ENCODE assay signal across 12 mouse cellular contexts in genomic region chr2:180530130-180530529, GRCm38 (mm10). TPM values are rescaled to one million over a fixed set of nuclear protein-coding genes. Genes with fewer than 3 reads are reported as not detected.
A peak's percentile ranks its signal among the peaks of the same experiment; 100 is the strongest.
DNase-seq lines count a peak whose midpoint lies in the region; ATAC-seq lines count a peak whose summit lies in the region.
"Had no signal": no experiment of that assay in that cellular context is flagged by ENCODE, and none has a peak within 500 bp of the region (broad histone marks: within the 10 kb centered on the region; RNA-seq: fewer than 3 reads in every experiment).

No protein-coding gene starts in this region.

- H3K4me1 ChIP-seq in limb, embryonic 15.5 days = peaks cover 17% of the 10 kb centered on the region; the same call in 1 of the 2 replicates
- H3K4me1 ChIP-seq in limb, embryonic 10.5 days = peaks cover 17% of the 10 kb centered on the region
- H3K4me1 ChIP-seq in forebrain, embryonic 16.5 days (replicated peaks; ENCODE audit: control insufficient read depth, insufficient read depth, low read length) = peaks cover 34% of the 10 kb centered on the region

- peak; percentile 86 to 89 for DNase-seq in cerebellum, postnatal 10 days
- no peak for DNase-seq in limb, embryonic 10.5 days (ENCODE audit: low spot score)
- DNase-seq in MN1 (ENCODE audit: low spot score) = peak; percentile 42
- DNase-seq in gastrocnemius, postnatal 36 days = no peak
- no peak for DNase-seq in urinary bladder, adult 2 months (ENCODE audit: low spot score)
- DNase-seq: liver, postnatal 0 days had no signal

- H3K9ac ChIP-seq in limb, embryonic 15.5 days = no peak overlapping the region
- H3K9ac ChIP-seq in forebrain, embryonic 16.5 days (replicated peaks; ENCODE audit: low read depth, low read length) = no peak overlapping the region
- H3K9ac ChIP-seq: embryonic facial prominence, embryonic 15.5 days; liver, postnatal 0 days; stomach, embryonic 15.5 days had no signal

- no peak overlapping the region for H3K4me3 ChIP-seq in limb, embryonic 15.5 days
- H3K4me3 ChIP-seq in limb, embryonic 10.5 days = no peak overlapping the region
- no peak overlapping the region for H3K4me3 ChIP-seq in forebrain, embryonic 16.5 days (replicated peaks; ENCODE audit: low read length)
- H3K4me3 ChIP-seq: embryonic facial prominence, embryonic 15.5 days; stomach, embryonic 15.5 days had no signal

- no peak overlapping the region for H3K27ac ChIP-seq in limb, embryonic 15.5 days
- no peak overlapping the region for H3K27ac ChIP-seq in limb, embryonic 10.5 days
- H3K27ac ChIP-seq in forebrain, embryonic 16.5 days (ENCODE audit: low read length) = peak overlapping the region; percentile 19; the same call in 1 of the 2 replicates
- H3K27ac ChIP-seq: embryonic facial prominence, embryonic 15.5 days; stomach, embryonic 15.5 days had no signal

- no peaks in the 10 kb centered on the region for H3K36me3 ChIP-seq in limb, embryonic 15.5 days
- H3K36me3 ChIP-seq in limb, embryonic 10.5 days = no peaks in the 10 kb centered on the region
- H3K36me3 ChIP-seq in forebrain, embryonic 16.5 days (ENCODE audit: control insufficient read depth, insufficient read depth) = no peaks in the 10 kb centered on the region
- H3K36me3 ChIP-seq: embryonic facial prominence, embryonic 15.5 days; stomach, embryonic 15.5 days had no signal

- no peak for ATAC-seq in cerebellum, adult (ENCODE audit: insufficient number of reproducible peaks, low FRiP score, low TSS enrichment)
- ATAC-seq in limb, embryonic 15.5 days (ENCODE audit: insufficient number of reproducible peaks, low FRiP score, low TSS enrichment, low read depth) = peak; percentile 16; the same call in 1 of the 2 replicates
- ATAC-seq in forebrain, embryonic 16.5 days = peak; percentile 34
- ATAC-seq: liver, postnatal 0 days had no signal

- H3K9me3 ChIP-seq in limb, embryonic 15.5 days = no peaks in the 10 kb centered on the region
- no peaks in the 10 kb centered on the region for H3K9me3 ChIP-seq in limb, embryonic 10.5 days (replicated peaks)
- H3K9me3 ChIP-seq in forebrain, embryonic 16.5 days (ENCODE audit: control insufficient read depth, low read length) = no peaks in the 10 kb centered on the region
- H3K9me3 ChIP-seq: embryonic facial prominence, embryonic 15.5 days; stomach, embryonic 15.5 days had no signal

- intact Hi-C loops in gastrocnemius, postnatal 36 days (cut with DNase I) = no loop called here

- 0 out of 2 replicates have a peak overlapping the region, but pooled peaks have one; percentile 1 for H3K4me2 ChIP-seq in limb, embryonic 15.5 days
- H3K4me2 ChIP-seq in forebrain, embryonic 16.5 days (ENCODE audit: low read length) = peak overlapping the region; percentile 8; the same call in 1 of the 2 replicates
- H3K4me2 ChIP-seq: embryonic facial prominence, embryonic 15.5 days; stomach, embryonic 15.5 days had no signal

- peaks cover 21% of the 10 kb centered on the region; the same call in 1 of the 2 replicates for H3K27me3 ChIP-seq in limb, embryonic 15.5 days
- H3K27me3 ChIP-seq in limb, embryonic 10.5 days (ENCODE audit: low read depth, poor library complexity, severe bottlenecking) = peaks cover 34% of the 10 kb centered on the region
- no peaks in the 10 kb centered on the region; the same call in 1 of the 2 replicates for H3K27me3 ChIP-seq in forebrain, embryonic 16.5 days (replicated peaks; ENCODE audit: control insufficient read depth, insufficient read depth, low read length)

- 40% methylated on average over 7 of the region's 7 CpGs for WGBS in limb, embryonic 15.5 days
- WGBS in limb, embryonic 10.5 days = 39% methylated on average over 7 of the region's 7 CpGs
- WGBS in forebrain, embryonic 16.5 days = 3% methylated on average over 7 of the region's 7 CpGs

RNA-seq across cellular contexts. Expression of gene Ntsr1, which starts 30.4 kb away (rescaled TPM):
- 0.32 and 0.43 TPM in 2 replicates for polyA plus RNA-seq in limb, embryonic 15.5 days (2015; fragmentation: Nextera tagmentation; extraction: Ambion mirVana)
- 0.11 and 0.28 TPM in 2 replicates for polyA plus RNA-seq in limb, embryonic 10.5 days (2016; fragmentation: Nextera tagmentation; extraction: Ambion mirVana)
- 13.2 and 13.4 TPM in 2 replicates for polyA plus RNA-seq in forebrain, embryonic 16.5 days (2015; fragmentation: Nextera tagmentation; extraction: Ambion mirVana)
- total RNA-seq in gastrocnemius, postnatal 36 days (2021) = not detected
- polyA plus RNA-seq in urinary bladder, adult 2 months (2012; rRNA removed) = 0.07 and 0.12 TPM in 2 replicates
- total RNA-seq: hematopoietic stem cell, adult 5-6 weeks had no signal
- polyA plus RNA-seq: liver, postnatal 0 days had no signal

RNA-seq across cellular contexts. Expression of gene Mrgbp, which starts 51.0 kb away (rescaled TPM):
- 28.6 and 30.3 TPM in 2 replicates for polyA plus RNA-seq in limb, embryonic 15.5 days (2015; fragmentation: Nextera tagmentation; extraction: Ambion mirVana)
- polyA plus RNA-seq in limb, embryonic 10.5 days (2016; fragmentation: Nextera tagmentation; extraction: Ambion mirVana) = 33.8 and 38.3 TPM in 2 replicates
- 49.3 and 50.6 TPM in 2 replicates for polyA plus RNA-seq in forebrain, embryonic 16.5 days (2015; fragmentation: Nextera tagmentation; extraction: Ambion mirVana)
- total RNA-seq in gastrocnemius, postnatal 36 days (2021) = 1 to 10 TPM; 4.2 to 5.3 TPM
- polyA plus RNA-seq in urinary bladder, adult 2 months (2012; rRNA removed) = 21.8 and 27.0 TPM in 2 replicates

RNA-seq across cellular contexts. Expression of gene Ogfr, which starts 58.9 kb away (rescaled TPM):
- 57.3 and 60.6 TPM in 2 replicates for polyA plus RNA-seq in limb, embryonic 15.5 days (2015; fragmentation: Nextera tagmentation; extraction: Ambion mirVana)
- 107 and 112 TPM in 2 replicates for polyA plus RNA-seq in limb, embryonic 10.5 days (2016; fragmentation: Nextera tagmentation; extraction: Ambion mirVana)
- 81.8 and 85.5 TPM in 2 replicates for polyA plus RNA-seq in forebrain, embryonic 16.5 days (2015; fragmentation: Nextera tagmentation; extraction: Ambion mirVana)
- 10 to 100 TPM; 20.4 to 21.4 TPM for total RNA-seq in gastrocnemius, postnatal 36 days (2021)
- polyA plus RNA-seq in urinary bladder, adult 2 months (2012; rRNA removed) = 28.2 and 31.9 TPM in 2 replicates

Comparison
In these comparisons a context has a peak if more than half of its experiments do, and no peak if none do; other contexts are left out.
1. DNase-seq: peak in cerebellum, postnatal 10 days (2 of 2) and MN1 (single experiment); none in limb, embryonic 10.5 days (single experiment), gastrocnemius, postnatal 36 days (0 of 2) and urinary bladder, adult 2 months (single experiment).